Mouse (Mus musculus) small intestine, adult 2 months (tissue): ENCODE results near the gene Flot1.

Experiments
- CTCF ChIP-seq: fragments of 200-500 bp; IDR thresholded peaks from 2 replicates; pipeline ENCODE4 v1.5.1; 2012; ENCODE audit warnings: low read depth, mild to moderate bottlenecking, control low read depth, inconsistent platforms, low read length, moderate library complexity, mixed read lengths; ENCODE audit not compliant: insufficient replicate concordance, insufficient read length; ENCODE audit errors: extremely low read depth
- POLR2A ChIP-seq: fragments of 200-500 bp; IDR thresholded peaks from 2 replicates; pipeline ENCODE4 v1.6.1; 2012; ENCODE audit warnings: low read depth, mild to moderate bottlenecking, control low read depth, inconsistent platforms, low read length, moderate library complexity

DNA sequence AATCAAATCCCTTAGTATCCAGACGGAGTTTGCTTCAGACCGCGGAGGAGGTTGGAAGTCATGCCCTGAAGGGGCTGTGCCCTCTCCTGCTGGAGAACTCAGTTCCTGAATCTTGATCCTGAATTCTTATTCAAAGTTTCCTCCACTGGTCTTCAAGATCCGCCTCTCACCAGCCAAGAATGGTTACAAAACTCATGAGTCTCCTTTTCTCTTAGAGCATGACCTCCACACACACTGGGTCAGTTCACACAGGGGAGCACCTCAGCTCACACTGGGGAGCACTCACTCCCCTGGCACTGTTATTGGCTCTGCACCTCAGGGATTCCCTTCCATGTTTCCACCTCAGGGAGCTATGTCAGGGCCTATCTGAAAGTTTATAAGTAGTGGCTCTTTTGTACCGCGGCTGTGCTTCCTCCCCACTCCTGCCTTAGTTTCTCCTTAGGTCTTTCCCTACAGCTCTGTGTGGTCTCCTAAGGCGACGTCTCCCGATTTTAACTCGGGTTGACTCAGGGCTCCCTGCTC lies 41.9 kb downstream of the Flot1 start:
- TF ChIP-seq CTCF: no peak
- no peak for TF ChIP-seq POLR2A
